Mouse (Mus musculus) heart, postnatal 14 days (tissue): Measurements from ENCODE around the gene Prkci. TPM values are rescaled to one million over a fixed set of nuclear protein-coding genes. Genes with fewer than 3 reads are reported as not detected.

ENCODE experiments used
- DNase-seq, 2 experiments: peaks; one replicate each; pipeline ENCODE4 v3.0.0; 2021 to 2022
- intact Hi-C: fragments of 180-260 bp; cut with DNase I; formaldehyde crosslinking; loops from one replicate; pipeline ENCODE4 v1.15.1; 2025
- microRNA-seq, 2 experiments: library from miRNA; unstranded; fragments of <30 nt; microRNA quantifications; one replicate each; pipeline ENCODE4 v1.2.0; 2021 to 2022
- total RNA-seq, 2 experiments: library from RNA; stranded (reverse); gene quantifications; 2 replicates each; pipeline ENCODE4 v1.2.3; 2021

Gene Prkci
- total RNA-seq, 2 experiments from 2014 or later: 17.6 to 18.0 TPM

GRCm38 (mm10) chr3:31100026-31100425 lies 104.5 kb downstream of the Prkci start:
- intact Hi-C loops: no loop called here

GRCm38 (mm10) chr3:31100802-31101201 lies 105.3 kb downstream of the Prkci start:
- intact Hi-C loops: no loop called here
- no peak for DNase-seq

More at GRCm38 (mm10) chr3:31100026-31100425, 104.5 kb downstream of the Prkci start:
- DNase-seq: no peak

Small RNA genes within 50 kb of the gene (microRNA-seq; reads per million reads assigned to microRNA genes)
- 0.27 to 0.85 reads per million in 2 experiments for gene Mir7008

Other genes starting within 250 kb of the Prkci start
- not detected for gene Samd7, start 249.5 kb upstream of the Prkci start, total RNA-seq
- gene Sec62, start 202.9 kb upstream of the Prkci start, total RNA-seq: 10 to 100 TPM; 43.9 to 44.2 TPM
- 1 to 10 TPM; 1.3 to 2.3 TPM for gene Gpr160, start 139.8 kb upstream of the Prkci start, total RNA-seq
- gene Phc3, start 26.3 kb upstream of the Prkci start, total RNA-seq: 10 to 100 TPM; 17.4 to 20.7 TPM
- gene Skil, start 99.3 kb downstream of the Prkci start, total RNA-seq: 10 to 100 TPM; 19.6 to 23.4 TPM
- 1 to 10 TPM in 1 of 2 experiments, under 1 TPM in 1; 0.83 to 1.9 TPM for gene Cldn11, start 154.2 kb downstream of the Prkci start, total RNA-seq